Mouse (Mus musculus) small intestine, adult 2 months (tissue): ENCODE results near the gene Gm11084. TPM values are rescaled to one million over a fixed set of nuclear protein-coding genes. Genes with fewer than 3 reads are reported as not detected.
"Not testable (repeated sequence)": the region's sequence is repeated elsewhere in the genome, so short reads cannot be mapped to it uniquely, and the experiment has no call there.

Experiments used
- H3K27ac ChIP-seq: fragments of 200-500 bp; 2 replicates; pipeline ENCODE4 v1.5.1; 2012; ENCODE audit warnings: low read depth, low read length, control low read depth, inconsistent platforms; ENCODE audit not compliant: insufficient read depth
- H3K27me3 ChIP-seq: fragments of 200-500 bp; 2 replicates; pipeline ENCODE4 v1.6.1; 2012; ENCODE audit warnings: mild to moderate bottlenecking, moderate library complexity, low read length, inconsistent platforms; ENCODE audit not compliant: control insufficient read depth, insufficient read depth
- H3K36me3 ChIP-seq: fragments of 200-500 bp; 2 replicates; pipeline ENCODE4 v1.6.1; 2012; ENCODE audit warnings: mild to moderate bottlenecking, low read length, control low read depth, inconsistent platforms; ENCODE audit not compliant: control insufficient read depth, insufficient read depth
- H3K4me1 ChIP-seq: fragments of 200-500 bp; 2 replicates; pipeline ENCODE4 v1.6.1; 2012; ENCODE audit warnings: low read length, inconsistent platforms, mixed read lengths; ENCODE audit not compliant: control insufficient read depth, insufficient read depth, insufficient read length
- H3K4me3 ChIP-seq: fragments of 200-500 bp; 2 replicates; pipeline ENCODE4 v1.5.1; 2012; ENCODE audit warnings: low read depth, mild to moderate bottlenecking, control low read depth, inconsistent platforms, low read length, moderate library complexity
- CTCF ChIP-seq: fragments of 200-500 bp; IDR thresholded peaks from 2 replicates; pipeline ENCODE4 v1.5.1; 2012; ENCODE audit warnings: low read depth, mild to moderate bottlenecking, control low read depth, inconsistent platforms, low read length, moderate library complexity, mixed read lengths; ENCODE audit not compliant: insufficient replicate concordance, insufficient read length; ENCODE audit errors: extremely low read depth
- POLR2A ChIP-seq: fragments of 200-500 bp; IDR thresholded peaks from 2 replicates; pipeline ENCODE4 v1.6.1; 2012; ENCODE audit warnings: low read depth, mild to moderate bottlenecking, control low read depth, inconsistent platforms, low read length, moderate library complexity
- WGBS: fragments of 180-500 bp; shearing (Covaris S2); methylation state at CpG from one replicate; pipeline ENCODE4 v1.1.7; 2018; 5-methylcytosine and 5-hydroxymethylcytosine counted together
- polyA plus RNA-seq: library from polyadenylated mRNA; depleted of rRNA; stranded (reverse); fragments of >200 nt; gene quantifications from 2 replicates; pipeline ENCODE4 v1.2.3, GENCODE M21; 2012

The Gm11084 gene
- polyA plus RNA-seq, 1 experiment: not detected

- TF ChIP-seq CTCF (no peak), POLR2A (no peak)
- Histone ChIP-seq H3K36me3 (no peaks in the 10 kb centered on the region), H3K27me3 (no peaks in the 10 kb centered on the region), H3K4me1 (no peaks in the 10 kb centered on the region; the same call in 1 of the 2 replicates), H3K4me3 (no peak overlapping the region), H3K27ac (no peak overlapping the region)
- 50% methylated on average over 9 of the region's 9 CpGs for WGBS
Observed at GRCm38 (mm10) chr2:73019371-73020146, 33.0 kb upstream of the Gm11084 start.

- not testable (repeated sequence) for H3K27me3 ChIP-seq, H3K36me3 ChIP-seq, H3K4me3 ChIP-seq, H3K4me1 ChIP-seq, H3K27ac ChIP-seq
- WGBS: 82% methylated on average over 9 of the region's 9 CpGs
Observed at GRCm38 (mm10) chr2:73014063-73014462, 27.5 kb upstream of the Gm11084 start.

GRCm38 (mm10) chr2:73012636-73013035, 26.1 kb upstream of the Gm11084 start:
- Histone ChIP-seq H3K4me3 (no peak overlapping the region), H3K36me3 (no peaks in the 10 kb centered on the region), H3K27ac (no peak overlapping the region), H3K4me1 (no peaks in the 10 kb centered on the region), H3K27me3 (no peaks in the 10 kb centered on the region)
- WGBS: 78% methylated on average over 20 of the region's 20 CpGs
- TF ChIP-seq POLR2A: no peak
- no peak for TF ChIP-seq CTCF

DNA sequence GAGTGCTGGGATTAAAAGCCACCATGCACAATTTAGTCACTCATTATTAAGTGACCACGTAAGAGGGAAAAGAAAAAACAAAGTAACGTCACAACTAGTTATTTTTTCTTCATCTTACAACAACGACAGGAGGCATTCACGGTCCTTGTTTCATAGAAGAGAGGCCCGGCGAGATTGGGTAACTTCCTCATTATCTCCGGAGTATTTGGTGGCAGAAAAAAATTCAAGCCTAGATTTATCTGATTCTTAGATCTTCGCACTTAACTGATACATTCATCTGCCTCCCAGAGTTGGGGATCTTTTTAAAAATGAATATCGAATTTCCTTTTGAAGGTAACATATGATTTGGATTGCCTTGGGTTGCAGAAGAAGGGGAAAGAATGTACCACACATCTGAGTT, 21.0 kb upstream of the Gm11084 start:
- Histone ChIP-seq H3K27ac (no peak overlapping the region), H3K4me1 (peaks cover 2% of the 10 kb centered on the region; the same call in 1 of the 2 replicates), H3K27me3 (no peaks in the 10 kb centered on the region), H3K36me3 (no peaks in the 10 kb centered on the region), H3K4me3 (no peak overlapping the region)
- TF ChIP-seq CTCF (no peak), POLR2A (no peak)
- WGBS: 84% methylated on average over 9 of the region's 9 CpGs

GRCm38 (mm10) chr2:73005611-73006515, 19.3 kb upstream of the Gm11084 start:
- no peak overlapping the region for H3K4me3 ChIP-seq
- no peak for TF ChIP-seq CTCF
- no peak for TF ChIP-seq POLR2A
- WGBS: 66% methylated on average over 3 of the region's 3 CpGs
- H3K27me3 ChIP-seq: no peaks in the 10 kb centered on the region
- peaks cover 2% of the 10 kb centered on the region; the same call in 1 of the 2 replicates for H3K4me1 ChIP-seq
- H3K36me3 ChIP-seq: no peaks in the 10 kb centered on the region
- no peak overlapping the region for H3K27ac ChIP-seq

- Histone ChIP-seq H3K4me3 (peak overlapping the region; percentile 9), H3K27me3 (no peaks in the 10 kb centered on the region), H3K27ac (peak overlapping the region; percentile 89), H3K36me3 (no peaks in the 10 kb centered on the region), H3K4me1 (peaks cover 2% of the 10 kb centered on the region; the same call in 1 of the 2 replicates)
- 53% methylated on average over 24 of the region's 24 CpGs for WGBS
- TF ChIP-seq POLR2A (no peak), CTCF (no peak)
Observed at GRCm38 (mm10) chr2:73003751-73004717, 17.5 kb upstream of the Gm11084 start.
